Mouse (Mus musculus) kidney, adult 2 months (tissue): ENCODE data around the gene Lrrc36. TPM values are rescaled to one million over a fixed set of nuclear protein-coding genes. Genes with fewer than 3 reads are reported as not detected.

Experiments used
- DNase-seq: peaks from one replicate; pipeline ENCODE4 v3.0.0; 2021
- H3K27ac ChIP-seq: fragments of 200-500 bp; 2 replicates; pipeline ENCODE4 v1.5.1; 2012; ENCODE audit warnings: low read depth, low read length, control low read depth, inconsistent platforms; ENCODE audit not compliant: insufficient read depth
- H3K27me3 ChIP-seq: fragments of 200-500 bp; replicated peaks from 2 replicates; pipeline ENCODE4 v1.6.1; 2012; ENCODE audit warnings: mild to moderate bottlenecking, moderate library complexity, low read length, inconsistent platforms; ENCODE audit not compliant: control insufficient read depth, insufficient read depth
- H3K36me3 ChIP-seq: fragments of 200-500 bp; 2 replicates; pipeline ENCODE4 v1.6.1; 2012; ENCODE audit warnings: mild to moderate bottlenecking, moderate library complexity, low read length, inconsistent platforms; ENCODE audit not compliant: control insufficient read depth, insufficient read depth
- H3K4me1 ChIP-seq: fragments of 200-500 bp; 2 replicates; pipeline ENCODE4 v1.6.1; 2011; ENCODE audit warnings: low read length; ENCODE audit not compliant: control insufficient read depth, insufficient read depth
- H3K4me3 ChIP-seq: fragments of 200-500 bp; 2 replicates; pipeline ENCODE4 v1.5.1; 2011; ENCODE audit warnings: mild to moderate bottlenecking, low read depth, low read length, control low read depth; ENCODE audit not compliant: insufficient read depth
- CTCF ChIP-seq: fragments of 200-500 bp; conservative IDR thresholded peaks from 2 replicates; pipeline ENCODE4 v1.5.1; 2011; ENCODE audit warnings: low read depth, mild to moderate bottlenecking, control low read depth, low read length, moderate library complexity, mixed read lengths; ENCODE audit not compliant: insufficient read depth, insufficient read length
- POLR2A ChIP-seq: fragments of 200-500 bp; IDR thresholded peaks from one replicate; pipeline ENCODE4 v1.6.1; 2011; ENCODE audit warnings: low read depth, low read length, control low read depth
- WGBS: fragments of 180-500 bp; shearing (Covaris S2); methylation state at CpG from one replicate; pipeline ENCODE4 v1.1.7; 2018; 5-methylcytosine and 5-hydroxymethylcytosine counted together
- polyA plus RNA-seq: library from polyadenylated mRNA; depleted of rRNA; stranded (reverse); fragments of >200 nt; gene quantifications from 2 replicates; pipeline ENCODE4 v1.2.3, GENCODE M21; 2012

Gene Lrrc36
- polyA plus RNA-seq, 1 experiment, result 0.45 TPM

DNA sequence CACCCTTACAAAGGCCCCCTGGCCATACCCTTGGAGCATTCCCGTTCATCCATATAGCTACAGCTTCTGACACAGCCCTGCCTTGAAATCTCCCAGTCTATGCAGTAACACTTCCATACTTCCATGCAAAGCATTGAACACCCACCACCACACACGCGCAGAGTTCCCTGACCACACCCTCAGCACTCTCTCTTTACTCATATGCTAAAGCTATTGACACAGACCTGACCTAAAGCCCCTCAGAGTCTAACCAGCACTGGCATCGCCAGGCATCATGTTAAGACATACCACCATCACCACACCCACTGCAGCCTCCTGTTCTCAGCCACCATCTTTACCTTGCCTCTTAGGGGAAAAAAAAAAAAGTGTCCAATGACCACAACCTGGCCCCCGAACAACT lies 56.9 kb downstream of the Lrrc36 start:
- Histone ChIP-seq H3K36me3 (no peaks in the 10 kb centered on the region), H3K4me1 (peaks cover 3% of the 10 kb centered on the region; the same call in 1 of the 2 replicates), H3K27me3 (no peaks in the 10 kb centered on the region), H3K4me3 (no peak overlapping the region), H3K27ac (no peak overlapping the region)
- no peak for TF ChIP-seq CTCF
- TF ChIP-seq POLR2A, result no peak
- no peak for DNase-seq
- 84% methylated on average over 5 of the region's 5 CpGs for WGBS

DNA sequence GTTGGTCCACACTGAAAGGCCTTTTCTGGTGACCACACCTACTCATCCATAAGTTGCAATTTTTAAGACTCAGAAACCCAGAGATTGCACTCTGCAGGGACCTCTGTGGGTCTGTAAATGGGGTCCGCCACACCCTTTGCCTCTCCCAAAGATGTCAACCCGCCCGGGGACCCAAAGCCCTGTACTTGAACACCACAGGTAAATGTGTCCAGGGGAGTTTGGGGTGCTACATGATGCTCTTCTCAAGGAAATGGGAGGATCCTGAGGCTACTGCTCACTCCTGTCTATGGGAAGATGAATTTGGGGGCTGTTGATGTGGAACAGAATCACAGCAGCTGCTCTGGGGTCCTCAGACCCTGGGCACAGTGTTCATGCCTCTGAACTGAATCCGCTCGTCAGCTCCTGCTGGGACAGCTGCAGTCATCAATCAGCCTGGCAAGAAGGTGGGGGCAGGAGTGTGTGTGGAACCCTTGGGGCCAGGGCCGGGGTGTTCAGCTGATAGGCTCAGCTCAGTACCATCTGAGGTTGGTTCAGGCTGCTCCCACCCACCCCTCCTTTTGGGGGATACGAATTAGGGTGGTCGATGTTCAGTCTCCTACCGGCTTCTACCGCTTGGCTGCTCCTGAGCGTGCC lies 57.4 kb downstream of the Lrrc36 start:
- H3K4me3 ChIP-seq, result peak overlapping the region; percentile 19; the same call in 1 of the 2 replicates
- DNase-seq, result no peak
- H3K27ac ChIP-seq, result no peak overlapping the region
- WGBS, result 28% methylated on average over 11 of the region's 11 CpGs
- no peaks in the 10 kb centered on the region for H3K27me3 ChIP-seq
- H3K4me1 ChIP-seq, result peaks cover 3% of the 10 kb centered on the region; the same call in 1 of the 2 replicates
- H3K36me3 ChIP-seq, result no peaks in the 10 kb centered on the region
- TF ChIP-seq POLR2A (no peak), CTCF (no peak)

DNA sequence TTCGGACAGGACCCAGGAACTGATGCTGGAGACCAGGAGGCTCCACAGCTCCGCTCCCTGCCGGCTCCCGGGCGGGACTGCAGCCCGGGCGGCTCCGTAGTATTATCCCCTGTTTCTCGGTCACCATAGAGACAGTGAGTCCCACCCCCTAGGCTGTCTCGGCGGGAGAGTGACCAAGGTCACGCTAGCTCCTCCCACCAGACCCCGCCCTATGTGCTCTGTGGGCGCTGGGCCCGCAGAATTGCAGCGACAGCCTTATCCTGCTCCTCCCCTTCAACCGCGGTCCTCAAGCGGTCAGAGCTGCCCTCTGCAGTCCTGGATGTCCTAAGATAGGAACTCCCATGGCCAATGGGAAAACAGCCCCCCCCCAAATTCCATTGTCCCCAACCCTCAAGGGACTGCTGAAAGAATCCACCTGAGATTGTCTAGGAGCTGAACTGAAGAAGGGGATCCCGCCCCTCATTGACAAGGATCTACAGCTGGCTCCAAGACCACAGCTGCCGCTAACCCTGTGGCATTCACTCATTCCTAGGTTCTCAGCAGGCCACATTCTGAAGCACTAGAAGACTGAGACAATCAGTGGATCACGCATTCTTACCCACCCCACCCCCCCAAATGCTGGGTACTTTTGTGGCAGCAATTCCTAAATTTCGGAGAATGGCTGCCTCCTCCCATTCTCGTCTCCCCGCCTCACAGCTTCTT lies 58.1 kb downstream of the Lrrc36 start, which contains the start of gene Tppp3:
TSS of gene Tppp3 (minus strand) at position 213 of the 702 bp plus-strand sequence.
- peak; percentile 97 for DNase-seq
- H3K27ac ChIP-seq, result no peak within 1 kb of the TSS
- H3K4me1 ChIP-seq, result peaks cover 3% of the 10 kb centered on the region; the same call in 1 of the 2 replicates
- H3K27me3 ChIP-seq, result no peaks in the 10 kb centered on the region
- TF ChIP-seq CTCF (peak; percentile 35), POLR2A (no peak)
- WGBS, result 13% methylated on average over 25 of the region's 25 CpGs
- H3K36me3 ChIP-seq, result no peaks in the 10 kb centered on the region
- H3K4me3 ChIP-seq, result peak within 1 kb of the TSS; percentile 19; the same call in 1 of the 2 replicates

DNA sequence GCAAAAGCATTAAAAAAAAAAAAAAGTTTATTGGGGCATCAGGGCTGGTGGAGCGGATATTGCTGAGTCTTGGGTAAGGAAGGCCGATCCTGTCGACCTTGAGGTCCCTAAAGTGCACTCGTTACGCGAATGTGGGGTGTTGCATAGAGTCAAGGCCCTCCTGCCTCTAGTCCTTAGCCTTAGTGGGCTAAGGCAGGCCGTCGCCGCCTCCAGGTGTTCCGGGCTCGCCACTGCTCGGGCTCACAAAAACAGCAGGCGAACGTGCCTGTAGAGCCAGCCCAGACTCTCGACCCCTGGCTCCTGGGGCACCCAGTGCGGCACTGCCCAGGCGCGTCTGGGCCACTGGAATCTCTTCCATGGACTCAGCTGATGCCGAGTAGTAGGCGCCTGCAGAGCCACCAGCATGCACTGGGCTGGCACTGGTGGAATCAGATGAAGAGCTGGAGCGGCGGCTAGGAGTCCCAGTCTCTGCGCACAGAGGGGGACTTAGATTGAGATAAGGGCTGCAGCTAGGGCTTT lies 59.1 kb downstream of the Lrrc36 start:
- no peak for DNase-seq

DNA sequence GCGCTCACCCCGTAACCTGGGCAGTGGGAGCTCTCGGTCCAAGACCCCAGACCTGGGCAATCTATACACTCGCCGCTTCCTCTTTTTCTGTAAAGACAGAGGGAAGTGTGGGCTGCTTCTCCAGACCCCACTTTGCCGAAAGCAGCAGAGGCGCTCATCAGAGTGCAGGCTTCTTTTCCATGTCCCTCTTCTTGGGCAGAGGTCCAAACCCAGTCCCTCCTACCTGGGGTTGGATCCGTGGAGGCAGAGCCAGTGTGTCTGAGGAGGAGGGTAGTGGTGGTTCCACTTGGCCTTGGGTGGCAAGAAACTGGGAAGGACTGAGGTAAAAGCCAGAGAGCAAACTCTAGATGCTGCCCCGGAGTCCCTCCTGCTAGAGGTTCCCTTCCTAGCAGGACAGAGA lies 59.6 kb downstream of the Lrrc36 start:
- Histone ChIP-seq H3K4me3 (no peak overlapping the region), H3K36me3 (no peaks in the 10 kb centered on the region), H3K27ac (no peak overlapping the region), H3K4me1 (peaks cover 3% of the 10 kb centered on the region; the same call in 1 of the 2 replicates), H3K27me3 (no peaks in the 10 kb centered on the region)
- TF ChIP-seq CTCF (no peak), POLR2A (no peak)
- WGBS, result 92% methylated on average over 9 of the region's 9 CpGs
- DNase-seq, result no peak

More for the DNA sequence above, 59.1 kb downstream of the Lrrc36 start:
- H3K4me1 ChIP-seq, result peaks cover 3% of the 10 kb centered on the region; the same call in 1 of the 2 replicates
- no peak overlapping the region for H3K4me3 ChIP-seq
- no peak overlapping the region for H3K27ac ChIP-seq
- 86% methylated on average over 23 of the region's 23 CpGs for WGBS
- TF ChIP-seq CTCF (no peak), POLR2A (no peak)
- no peaks in the 10 kb centered on the region for H3K36me3 ChIP-seq
- H3K27me3 ChIP-seq, result no peaks in the 10 kb centered on the region

DNA sequence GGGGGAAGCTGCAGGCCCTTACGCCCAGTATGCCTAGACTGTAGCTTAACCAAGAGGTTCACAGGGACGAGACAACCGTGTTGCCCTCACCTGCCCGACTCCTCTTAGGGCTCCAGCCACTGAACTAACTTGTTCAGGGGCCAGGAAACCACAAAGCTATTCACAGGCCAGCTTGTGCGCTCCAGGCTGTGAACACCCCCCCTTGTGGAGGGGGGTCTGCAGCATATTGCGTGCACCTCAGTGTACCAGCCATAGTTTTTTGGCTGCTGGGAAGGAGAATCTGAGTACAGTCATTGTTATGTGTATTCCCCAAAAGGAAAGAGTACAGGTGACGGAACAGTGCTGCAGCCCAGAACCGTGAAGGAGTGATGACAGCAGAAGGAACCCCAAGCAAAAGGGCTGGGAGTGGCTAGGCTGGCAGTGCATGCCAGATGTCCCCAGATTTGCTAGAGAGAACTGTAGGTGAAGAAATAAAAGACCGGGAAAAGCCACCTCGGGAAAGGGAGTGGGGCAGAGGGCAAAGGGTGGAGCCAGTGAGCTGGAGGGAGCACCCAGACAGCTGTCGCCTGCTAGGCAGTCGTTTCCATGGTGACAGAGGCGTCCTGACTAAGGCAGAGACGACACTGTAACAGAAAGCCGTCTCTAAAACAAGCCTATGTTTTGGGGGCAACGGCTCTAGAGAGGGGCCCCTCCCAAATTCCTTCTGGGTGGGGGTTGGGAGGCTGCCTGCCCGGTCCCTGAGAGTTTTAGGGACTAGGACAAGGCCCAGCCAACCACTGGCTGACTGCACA lies 60.6 kb downstream of the Lrrc36 start:
- 50% methylated on average over 17 of the region's 17 CpGs for WGBS
- H3K4me1 ChIP-seq, result peaks cover 3% of the 10 kb centered on the region; the same call in 1 of the 2 replicates
- H3K36me3 ChIP-seq, result no peaks in the 10 kb centered on the region
- DNase-seq, result peak; percentile 64
- H3K27ac ChIP-seq, result no peak overlapping the region
- no peaks in the 10 kb centered on the region for H3K27me3 ChIP-seq
- no peak for TF ChIP-seq CTCF
- no peak for TF ChIP-seq POLR2A
- no peak overlapping the region for H3K4me3 ChIP-seq

DNA sequence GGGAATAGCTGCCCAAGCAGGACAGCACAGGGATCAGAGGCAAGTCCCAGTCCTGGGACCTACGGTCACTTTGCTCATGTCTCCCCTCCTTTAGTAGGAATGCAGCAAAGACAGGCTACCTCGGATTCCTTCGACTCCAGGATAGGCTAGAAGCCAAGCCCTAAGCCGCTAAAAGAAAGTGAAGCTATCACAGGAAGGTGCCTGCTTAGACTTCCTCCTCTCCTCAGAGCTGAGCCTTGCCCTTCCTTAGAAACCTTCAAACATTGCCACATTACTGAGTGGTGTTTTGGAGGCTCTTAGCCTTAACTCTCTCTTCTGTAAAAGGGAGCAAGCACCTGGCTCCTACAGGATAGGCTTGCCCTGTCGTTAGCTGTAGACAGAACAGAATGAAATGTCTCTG lies 61.3 kb downstream of the Lrrc36 start:
- TF ChIP-seq POLR2A (no peak), CTCF (no peak)
- WGBS, result 38% methylated on average over 5 of the region's 5 CpGs
- Histone ChIP-seq H3K36me3 (no peaks in the 10 kb centered on the region), H3K4me3 (no peak overlapping the region), H3K4me1 (peaks cover 3% of the 10 kb centered on the region; the same call in 1 of the 2 replicates), H3K27me3 (no peaks in the 10 kb centered on the region), H3K27ac (no peak overlapping the region)
- no peak for DNase-seq
